Mouse (Mus musculus) frontal cortex, postnatal 36 days (tissue): ENCODE data around the gene Rbms3.
A peak's percentile ranks its signal among the peaks of the same experiment; 100 is the strongest.

Experiments used
- DNase-seq, 2 experiments: peaks; one replicate each; pipeline ENCODE4 v3.0.0; 2022; ENCODE audit warnings: low spot score in 2 of 2

Gene Rbms3

GRCm38 (mm10) chr9:116639597-116640301 lies 990.0 kb downstream of the Rbms3 start:
- no peak for DNase-seq

DNA sequence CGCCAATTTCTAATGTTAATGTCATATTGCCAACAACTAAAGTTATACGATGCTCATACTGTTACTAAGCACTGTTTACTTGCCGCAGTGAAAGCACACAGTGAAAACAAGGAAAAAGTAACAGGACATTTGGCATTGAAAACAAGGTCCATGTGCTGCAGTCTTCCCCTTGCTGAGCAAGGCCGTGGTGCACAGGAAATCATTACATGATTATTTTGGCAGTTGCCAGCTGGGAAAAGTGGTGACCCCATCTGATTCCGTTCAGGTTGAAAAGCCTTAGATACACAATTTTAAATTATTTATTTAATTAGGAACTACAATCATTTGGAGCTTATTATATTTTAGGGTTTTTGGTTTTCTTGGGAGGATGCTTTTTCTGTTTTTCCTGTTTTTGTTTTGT lies 995.9 kb downstream of the Rbms3 start:
- DNase-seq = no peak

DNA sequence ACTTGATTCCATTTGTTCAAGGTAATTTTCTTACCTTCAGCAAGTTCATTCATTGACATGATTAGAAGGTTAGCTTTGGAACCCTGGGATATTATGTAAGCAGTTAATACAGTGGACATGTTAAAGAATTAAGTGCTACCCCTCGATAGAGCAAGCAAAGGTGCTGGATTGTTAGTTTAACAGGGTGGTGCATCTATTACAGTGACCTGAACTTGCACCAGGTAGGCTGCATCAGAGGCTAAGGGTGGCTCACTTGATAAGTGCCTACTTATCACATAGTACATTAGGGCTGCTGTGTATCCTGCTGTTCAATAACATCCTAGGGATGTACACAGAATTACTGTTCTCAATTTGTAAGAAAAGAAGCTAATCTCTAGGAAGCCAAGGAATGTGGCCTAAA lies 996.6 kb downstream of the Rbms3 start:
- no peak for DNase-seq

DNA sequence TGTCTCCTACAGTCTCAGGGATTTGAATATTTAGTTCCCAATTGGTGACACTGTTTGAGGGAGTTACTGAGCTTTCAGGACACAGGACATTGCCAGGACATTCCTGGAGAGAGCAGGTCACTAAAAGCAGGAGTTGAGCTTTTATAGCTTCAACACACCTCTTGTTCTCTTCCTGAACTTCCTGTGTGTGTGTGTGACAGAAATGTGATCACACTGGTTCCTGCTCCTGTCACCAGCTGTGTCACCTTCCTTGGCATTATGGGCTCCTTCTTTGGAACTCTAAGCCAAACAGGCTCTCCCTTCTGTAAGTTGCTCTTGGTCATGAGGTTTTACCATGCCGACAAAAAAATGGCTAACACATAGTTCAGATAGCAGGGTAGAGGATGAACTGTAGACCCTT lies 997.9 kb downstream of the Rbms3 start:
- no peak for DNase-seq

DNA sequence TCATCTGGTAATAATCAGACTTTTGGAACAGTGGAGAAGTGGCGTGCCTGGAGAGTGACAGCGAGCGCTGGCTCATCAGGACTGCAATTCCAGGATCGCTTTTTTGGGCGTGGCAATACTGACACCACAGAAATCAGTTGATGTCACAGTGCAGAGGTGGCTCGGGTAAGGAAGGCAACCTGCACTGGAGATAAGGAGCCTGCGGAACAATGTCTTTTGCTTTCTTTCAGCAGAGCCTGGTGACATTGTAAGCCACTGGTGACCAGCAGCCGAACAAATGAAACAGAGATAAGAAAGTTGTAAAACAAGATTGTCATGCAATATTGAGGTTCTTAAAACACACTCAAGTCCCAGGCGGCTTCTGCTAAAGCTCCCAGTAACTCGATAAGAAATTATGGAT lies 998.9 kb downstream of the Rbms3 start:
- no peak for DNase-seq

DNA sequence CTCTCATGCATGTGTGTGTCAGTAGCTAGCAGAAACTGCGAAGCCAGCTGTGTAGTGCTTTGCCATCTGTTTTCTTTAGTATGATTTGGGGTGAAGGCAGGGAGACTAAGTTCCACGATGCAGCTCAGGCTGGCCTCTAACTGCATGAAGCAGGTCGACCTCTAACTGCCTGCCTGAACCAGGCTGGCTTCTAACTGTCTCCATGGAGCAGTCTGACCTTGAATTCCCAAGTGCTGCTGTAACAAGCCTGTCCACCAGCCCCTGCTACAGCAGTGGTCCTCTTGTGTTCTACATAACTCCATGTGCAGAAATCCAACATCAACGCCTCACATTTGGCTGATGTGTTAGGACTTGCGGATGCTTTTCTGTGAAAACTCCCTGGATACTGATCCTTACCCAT lies 1009.3 kb downstream of the Rbms3 start:
- peak; percentile 19 to 36 for DNase-seq

DNA sequence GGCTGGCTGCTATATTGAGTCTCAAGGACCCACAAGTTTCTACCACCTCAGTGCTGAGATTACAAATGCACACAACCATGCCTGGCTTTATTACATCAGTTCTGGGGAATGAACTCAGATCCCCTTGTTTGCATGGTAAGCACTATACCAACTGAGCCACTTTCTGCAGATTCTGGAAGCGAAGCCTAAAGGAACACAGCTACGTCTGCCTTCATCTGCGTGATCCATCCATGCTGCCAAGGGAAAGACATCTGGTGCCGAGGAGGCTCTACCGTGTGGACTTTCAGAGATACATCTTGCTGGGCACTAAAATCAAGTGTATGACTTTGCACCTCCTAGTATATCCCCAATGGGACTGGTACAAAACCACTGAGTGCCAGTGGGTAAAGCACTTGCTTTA lies 1010.8 kb downstream of the Rbms3 start:
- DNase-seq = peak in 1 of 2 experiments; percentile 22

- DNase-seq = no peak
These were observed 1016.4 kb downstream of the Rbms3 start for GRCm38 (mm10) chr9:116613276-116613675.

- DNase-seq = no peak
These were observed 1033.7 kb downstream of the Rbms3 start for GRCm38 (mm10) chr9:116596046-116596445.

GRCm38 (mm10) chr9:116592486-116592885 lies 1037.2 kb downstream of the Rbms3 start:
- no peak for DNase-seq

- DNase-seq = peak; percentile 39 to 51
These were observed 1038.6 kb downstream of the Rbms3 start for GRCm38 (mm10) chr9:116591071-116591470.

- DNase-seq = no peak
These were observed 1060.0 kb downstream of the Rbms3 start for GRCm38 (mm10) chr9:116569680-116570079.

GRCm38 (mm10) chr9:116566711-116567110 lies 1063.0 kb downstream of the Rbms3 start:
- peak; percentile 15 to 37 for DNase-seq

GRCm38 (mm10) chr9:116557781-116558180 lies 1071.9 kb downstream of the Rbms3 start:
- DNase-seq = no peak

DNA sequence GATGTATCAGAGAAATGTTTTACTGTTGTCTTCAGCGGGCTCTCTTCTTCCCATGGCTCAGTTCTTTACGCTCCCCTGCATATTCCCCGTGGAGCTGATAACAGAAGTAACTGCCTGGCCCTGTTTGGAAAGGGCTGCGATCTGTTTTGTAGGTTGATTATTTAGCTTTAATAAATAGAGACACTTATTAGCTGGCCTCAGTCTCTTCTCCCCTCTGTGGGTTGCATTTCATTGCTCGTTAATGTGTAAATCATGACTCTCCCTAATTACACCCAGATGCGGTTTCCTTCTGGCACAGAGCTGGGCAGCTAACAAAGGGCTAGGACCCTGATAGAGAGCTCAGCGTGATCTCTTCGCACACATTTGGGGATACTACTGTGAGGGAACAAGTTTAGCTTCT lies 1073.1 kb downstream of the Rbms3 start:
- DNase-seq = no peak

- peak in 1 of 2 experiments; percentile 12 for DNase-seq
These were observed 1076.5 kb downstream of the Rbms3 start for GRCm38 (mm10) chr9:116553181-116553580.

GRCm38 (mm10) chr9:116546156-116546555 lies 1083.6 kb downstream of the Rbms3 start:
- DNase-seq = no peak

GRCm38 (mm10) chr9:116542793-116543192 lies 1086.9 kb downstream of the Rbms3 start:
- no peak for DNase-seq

DNA sequence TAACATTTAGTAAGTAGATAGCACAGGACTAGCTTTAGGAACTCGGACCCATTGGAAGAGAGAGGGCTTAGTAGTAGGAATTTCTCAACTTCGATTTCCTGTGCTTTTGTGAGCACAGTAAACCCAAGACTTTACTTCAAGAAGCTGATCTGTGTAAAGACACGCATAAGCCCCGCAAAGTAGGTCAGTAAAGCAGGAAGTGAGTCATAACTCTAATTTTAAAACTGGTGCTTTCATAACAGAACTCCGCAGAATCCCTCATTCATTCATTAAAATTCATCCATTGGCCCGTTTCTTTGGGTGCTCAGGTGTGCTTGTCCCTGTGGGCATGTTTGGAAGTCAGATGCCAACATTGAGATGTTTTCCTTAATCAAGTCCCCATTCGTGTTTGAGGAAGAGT lies 1087.7 kb downstream of the Rbms3 start:
- DNase-seq = peak; percentile 4 to 17

DNA sequence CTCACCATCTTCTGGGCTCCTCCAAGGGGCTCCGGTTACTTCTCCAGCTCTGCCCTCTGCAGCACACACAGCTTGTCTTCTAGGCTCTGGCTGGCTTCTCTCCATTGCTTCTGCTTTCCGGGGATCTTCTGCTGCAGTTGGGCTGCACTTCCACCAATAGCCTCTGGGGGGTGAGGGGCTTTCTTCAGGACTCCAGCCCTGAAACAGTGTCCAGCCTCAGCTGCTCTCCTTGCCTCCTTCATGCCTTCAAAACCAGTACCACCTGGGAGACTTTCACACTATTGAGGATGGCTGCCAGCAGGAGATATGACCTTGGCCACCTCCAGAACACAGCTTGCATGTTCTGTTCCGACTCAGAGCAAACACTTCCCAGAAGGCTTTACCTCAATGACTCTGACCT lies 1094.0 kb downstream of the Rbms3 start:
- no peak for DNase-seq

DNA sequence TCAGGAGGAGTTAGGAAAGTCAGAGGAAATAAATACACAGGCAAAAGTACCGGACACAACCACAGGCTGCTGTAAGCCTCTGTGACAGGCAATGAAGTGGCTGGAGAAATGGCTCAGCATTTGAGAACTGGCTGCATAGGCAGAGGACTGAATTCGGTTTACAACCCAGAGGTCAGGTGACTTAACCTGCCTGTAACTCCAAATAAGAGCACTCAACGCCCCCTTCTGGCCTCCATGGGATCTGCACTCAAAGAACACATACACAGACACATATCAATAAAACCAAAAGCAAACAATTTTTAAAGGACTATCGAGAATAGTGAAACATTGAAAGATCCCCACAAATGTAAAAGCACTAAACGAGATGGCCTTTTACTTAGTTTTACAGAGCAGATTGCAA lies 1096.3 kb downstream of the Rbms3 start:
- no peak for DNase-seq

GRCm38 (mm10) chr9:116531121-116531520 lies 1098.6 kb downstream of the Rbms3 start:
- DNase-seq = no peak

DNA sequence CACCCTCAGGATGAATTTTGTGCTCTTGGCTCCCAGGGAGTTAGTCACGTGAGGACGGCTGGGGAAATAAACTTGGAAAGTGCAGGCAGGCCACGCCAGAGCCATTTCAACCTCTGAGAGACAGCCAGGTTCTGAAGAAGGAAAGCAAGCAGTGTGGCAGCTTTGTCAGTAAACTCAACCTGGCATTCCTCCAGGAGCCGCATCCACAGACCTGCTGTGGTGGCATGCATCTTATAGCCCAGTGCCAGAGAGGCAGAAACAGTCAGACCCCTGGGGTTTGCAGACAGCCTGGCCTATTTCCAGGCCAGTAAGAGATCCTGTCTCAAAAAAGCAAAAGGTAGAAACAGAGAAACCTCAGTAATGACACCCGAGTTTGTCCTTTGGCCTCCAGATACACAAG lies 1105.3 kb downstream of the Rbms3 start:
- DNase-seq = no peak
